Mouse (Mus musculus): ENCODE results near the gene Lrrtm3.

The Lrrtm3 gene

GRCm38 (mm10) chr10:63908878-63909277 lies 181.2 kb downstream of the Lrrtm3 start:
- DNase-seq (ENCODE audit: extremely low read depth, insufficient read length, low spot score) = peak; percentile 20

- DNase-seq (ENCODE audit: extremely low read depth, insufficient read length, low spot score) = no peak
Measured at GRCm38 (mm10) chr10:63899891-63900290, 190.2 kb downstream of the Lrrtm3 start.

- DNase-seq (ENCODE audit: extremely low read depth, insufficient read length, low spot score) = no peak
Measured at GRCm38 (mm10) chr10:63894612-63895011, 195.5 kb downstream of the Lrrtm3 start.

GRCm38 (mm10) chr10:63886449-63887088 lies 203.5 kb downstream of the Lrrtm3 start:
- DNase-seq (ENCODE audit: extremely low read depth, insufficient read length, low spot score) = no peak

- DNase-seq (ENCODE audit: extremely low read depth, insufficient read length, low spot score) = no peak
Measured at GRCm38 (mm10) chr10:63880462-63880903, 209.6 kb downstream of the Lrrtm3 start.

Data from 3134 (cell line).